Mouse (Mus musculus) gastrocnemius, adult 8-10 months (tissue): Measurements from ENCODE around the gene Hoxa7. TPM values are rescaled to one million over a fixed set of nuclear protein-coding genes. Genes with fewer than 3 reads are reported as not detected.

ENCODE experiments used
- DNase-seq, 2 experiments: peaks; one replicate each; pipeline ENCODE4 v3.0.0; 2022; ENCODE audit warnings: low spot score in 2 of 2
- microRNA-seq: library from miRNA; unstranded; fragments of <30 nt; microRNA quantifications from one replicate; pipeline ENCODE4 v1.2.0, GENCODE M21; 2022
- total RNA-seq, 4 experiments: library from RNA; stranded (reverse); gene quantifications; 2 replicates each; pipeline ENCODE4 v1.2.4; 2022

The Hoxa7 gene
- total RNA-seq, 4 experiments from 2014 or later: 4.7 to 5.9 (median 5.4) TPM

DNA sequence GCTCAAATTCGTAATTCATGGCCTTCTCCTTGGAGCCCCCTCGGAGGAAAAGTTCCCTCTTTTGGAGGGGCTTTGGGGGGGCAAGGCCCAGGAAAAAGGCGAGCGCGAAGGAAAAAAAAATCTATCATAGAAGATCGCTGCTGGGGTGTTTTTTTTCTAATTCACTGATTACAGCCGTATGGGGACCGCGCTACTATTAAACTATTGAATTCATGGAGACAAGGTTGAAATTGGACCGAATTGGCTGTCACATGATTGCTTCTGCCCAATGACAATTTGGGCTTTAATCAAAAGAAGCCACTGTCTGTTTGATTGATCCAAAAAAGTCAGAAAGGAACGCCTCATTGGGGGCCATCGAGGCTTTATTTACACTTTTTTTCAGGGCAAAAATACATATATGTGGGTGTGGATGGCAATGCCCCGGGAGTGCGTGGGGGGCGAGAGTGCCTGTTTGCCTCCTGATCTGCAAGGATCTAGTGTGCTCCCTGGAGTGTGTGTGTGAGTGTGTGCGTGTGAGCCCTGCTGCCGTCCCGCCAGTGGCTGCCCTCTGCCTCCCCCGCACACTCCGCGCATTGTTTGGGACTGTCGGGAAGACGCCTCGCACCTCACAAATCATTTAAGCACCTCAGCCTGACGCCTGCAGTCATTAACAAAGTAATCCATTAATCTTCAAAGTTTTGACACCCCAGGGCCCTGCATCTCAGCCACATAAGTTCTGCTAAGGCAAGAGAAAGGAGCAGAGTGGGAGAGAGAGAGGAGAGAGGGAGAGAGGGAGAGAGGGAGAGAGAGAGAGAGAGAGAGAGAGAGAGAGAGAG lies 56.8 kb downstream of the Hoxa7 start, which contains the start of gene Hoxa2:
Hoxa2 (minus strand) TSS at position 206 of the 815 bp plus-strand sequence.
- no peak for DNase-seq

Small RNA genes within 50 kb of the gene (microRNA-seq; reads per million reads assigned to microRNA genes)
- gene Mir196b: 12,601 reads per million, percentile 93 among the genes with 10 or more reads in this experiment

Other genes starting within 250 kb of the Hoxa7 start
- gene Skap2, start 209.3 kb downstream of the Hoxa7 start, total RNA-seq: 1 to 10 TPM; 2.9 to 6.1 (median 3.1) TPM
- under 1 TPM in 2 of 4 experiments, not detected in 2; 0.16 to 0.17 TPM for gene Hoxa1, start 63.5 kb downstream of the Hoxa7 start, total RNA-seq
- under 1 TPM; 0.19 to 0.65 (median 0.58) TPM for gene Hoxa2, start 57.0 kb downstream of the Hoxa7 start, total RNA-seq
- under 1 TPM in 1 of 4 experiments, not detected in 3; 0.13 TPM for gene 5730596B20Rik, start 44.4 kb downstream of the Hoxa7 start, total RNA-seq
- 1 to 10 TPM; 1.8 to 2.8 (median 2.1) TPM for gene Hoxa4, start 30.1 kb downstream of the Hoxa7 start, total RNA-seq
- 1 to 10 TPM; 1.2 to 1.9 (median 1.5) TPM for gene Hoxa5, start 17.3 kb downstream of the Hoxa7 start, total RNA-seq
- gene Hoxa6, start 13.1 kb downstream of the Hoxa7 start, total RNA-seq: 1 to 10 TPM in 2 of 4 experiments, under 1 TPM in 2; 0.45 to 2.3 (median 1.2) TPM
- gene Hoxa3, start 8.5 kb downstream of the Hoxa7 start, total RNA-seq: 1 to 10 TPM; 1.3 to 2.9 (median 2.0) TPM
- gene Gm28308, start 8.5 kb downstream of the Hoxa7 start, total RNA-seq: under 1 TPM; 0.36 to 0.80 (median 0.51) TPM
- 1 to 10 TPM; 5.2 to 8.3 (median 7.5) TPM for gene Hoxa9, start 9.2 kb upstream of the Hoxa7 start, total RNA-seq
- 10 to 100 TPM; 14.5 to 15.2 (median 14.8) TPM for gene Hoxa10, start 19.0 kb upstream of the Hoxa7 start, total RNA-seq
- 1 to 10 TPM; 2.0 to 3.0 (median 2.9) TPM for gene Hoxa11, start 24.0 kb upstream of the Hoxa7 start, total RNA-seq
- gene Hoxa13, start 39.0 kb upstream of the Hoxa7 start, total RNA-seq: 1 to 10 TPM; 4.1 to 5.2 (median 4.9) TPM
- gene Evx1, start 91.6 kb upstream of the Hoxa7 start, total RNA-seq: not detected